Mouse (Mus musculus): ENCODE data around the gene Ankrd2. TPM values are rescaled to one million over a fixed set of nuclear protein-coding genes. Genes with fewer than 3 reads are reported as not detected.

Gene Ankrd2
- polyA plus RNA-seq, 1 experiment from 2014 or later = 0.94 TPM

- no peak overlapping the region for H3K27ac ChIP-seq (ENCODE audit: low read length)
- no peak overlapping the region for H3K9ac ChIP-seq (ENCODE audit: low read depth, low read length)
- H3K27me3 ChIP-seq (ENCODE audit: control insufficient read depth, insufficient read depth, low read depth, low read length) = no peaks in the 10 kb centered on the region
- ATAC-seq = no peak
- WGBS = 92% methylated on average over 9 of the region's 9 CpGs
- H3K36me3 ChIP-seq (ENCODE audit: control insufficient read depth, insufficient read depth, low read length) = no peaks in the 10 kb centered on the region
- no peaks in the 10 kb centered on the region for H3K9me3 ChIP-seq (replicated peaks; ENCODE audit: control insufficient read depth, low read length, poor library complexity, severe bottlenecking)
- H3K4me3 ChIP-seq (ENCODE audit: low read depth, low read length) = no peak overlapping the region
- H3K4me2 ChIP-seq (ENCODE audit: low read length) = no peak overlapping the region
- no peaks in the 10 kb centered on the region for H3K4me1 ChIP-seq (ENCODE audit: control insufficient read depth, insufficient read depth, low read length)
These were observed 36.8 kb upstream of the Ankrd2 start for GRCm38 (mm10) chr19:41998770-41999548.

DNA sequence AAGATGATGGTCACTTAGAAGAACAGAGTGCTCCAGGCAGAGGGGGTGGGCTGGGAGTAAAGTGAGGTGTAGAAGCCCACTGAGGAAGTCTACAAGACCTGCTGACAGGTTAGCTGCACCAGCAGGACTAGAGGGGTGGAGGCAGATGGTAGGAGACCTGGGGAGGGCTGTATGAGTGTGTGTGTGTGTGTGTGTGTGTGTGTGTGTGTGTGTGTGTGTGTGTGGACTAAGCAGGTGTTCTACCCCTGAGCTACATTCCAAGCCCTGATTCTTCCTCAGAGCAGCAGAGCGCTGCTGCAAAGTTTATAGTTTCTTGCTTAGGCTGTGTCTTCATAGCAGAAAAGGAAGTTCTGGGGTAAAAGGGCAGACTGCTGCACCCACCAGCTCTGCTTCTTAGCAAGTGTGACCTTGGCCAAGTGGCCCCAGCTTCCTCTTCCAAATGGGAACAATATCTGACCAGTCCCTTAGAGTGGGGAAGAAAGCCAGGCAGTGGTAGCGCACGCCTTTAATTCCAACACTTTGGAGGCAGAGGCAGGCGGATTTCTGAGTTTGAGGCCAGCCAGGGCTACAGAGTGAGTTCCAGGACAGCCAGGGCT is 36.0 kb upstream of the Ankrd2 start:
- Histone ChIP-seq H3K9me3 (replicated peaks; ENCODE audit: control insufficient read depth, low read length, poor library complexity, severe bottlenecking) (no peaks in the 10 kb centered on the region), H3K4me1 (ENCODE audit: control insufficient read depth, insufficient read depth, low read length) (no peaks in the 10 kb centered on the region), H3K9ac (ENCODE audit: low read depth, low read length) (no peak overlapping the region), H3K36me3 (ENCODE audit: control insufficient read depth, insufficient read depth, low read length) (no peaks in the 10 kb centered on the region), H3K4me2 (ENCODE audit: low read length) (no peak overlapping the region), H3K4me3 (ENCODE audit: low read depth, low read length) (no peak overlapping the region), H3K27ac (ENCODE audit: low read length) (no peak overlapping the region), H3K27me3 (ENCODE audit: control insufficient read depth, insufficient read depth, low read depth, low read length) (no peaks in the 10 kb centered on the region)
- ATAC-seq = no peak
- WGBS = 93% methylated on average over 4 of the region's 4 CpGs

DNA sequence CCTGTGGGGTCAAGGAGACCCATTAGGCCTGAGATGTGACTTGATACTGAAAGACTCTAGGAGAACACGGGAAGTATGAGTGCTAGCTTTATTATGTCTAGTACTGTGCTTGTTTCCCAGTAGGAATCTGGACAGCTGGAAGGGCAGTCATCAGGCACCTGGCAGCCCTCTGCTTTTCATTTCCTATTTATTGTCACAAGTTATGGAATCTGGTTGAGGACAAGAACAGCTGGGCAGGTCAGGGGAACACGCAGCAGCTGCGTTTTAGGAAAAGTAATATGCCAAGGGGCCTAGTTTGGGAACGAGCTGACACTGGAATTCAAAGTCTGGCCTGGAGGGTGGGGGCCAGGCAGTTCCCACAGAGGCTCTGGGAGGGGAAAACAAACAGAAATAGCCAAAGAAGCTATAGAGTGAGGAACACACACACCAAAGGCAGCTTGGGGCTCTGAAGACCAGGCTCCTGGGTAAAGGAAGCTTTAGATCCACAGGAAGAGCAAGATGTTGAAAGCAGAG is 35.3 kb upstream of the Ankrd2 start:
- Histone ChIP-seq H3K27me3 (ENCODE audit: control insufficient read depth, insufficient read depth, low read depth, low read length) (no peaks in the 10 kb centered on the region), H3K9me3 (replicated peaks; ENCODE audit: control insufficient read depth, low read length, poor library complexity, severe bottlenecking) (no peaks in the 10 kb centered on the region), H3K36me3 (ENCODE audit: control insufficient read depth, insufficient read depth, low read length) (no peaks in the 10 kb centered on the region), H3K27ac (ENCODE audit: low read length) (no peak overlapping the region), H3K4me2 (ENCODE audit: low read length) (no peak overlapping the region), H3K9ac (ENCODE audit: low read depth, low read length) (no peak overlapping the region), H3K4me1 (ENCODE audit: control insufficient read depth, insufficient read depth, low read length) (no peaks in the 10 kb centered on the region), H3K4me3 (ENCODE audit: low read depth, low read length) (no peak overlapping the region)
- WGBS = 78% methylated on average over 4 of the region's 4 CpGs
- no peak for ATAC-seq

DNA sequence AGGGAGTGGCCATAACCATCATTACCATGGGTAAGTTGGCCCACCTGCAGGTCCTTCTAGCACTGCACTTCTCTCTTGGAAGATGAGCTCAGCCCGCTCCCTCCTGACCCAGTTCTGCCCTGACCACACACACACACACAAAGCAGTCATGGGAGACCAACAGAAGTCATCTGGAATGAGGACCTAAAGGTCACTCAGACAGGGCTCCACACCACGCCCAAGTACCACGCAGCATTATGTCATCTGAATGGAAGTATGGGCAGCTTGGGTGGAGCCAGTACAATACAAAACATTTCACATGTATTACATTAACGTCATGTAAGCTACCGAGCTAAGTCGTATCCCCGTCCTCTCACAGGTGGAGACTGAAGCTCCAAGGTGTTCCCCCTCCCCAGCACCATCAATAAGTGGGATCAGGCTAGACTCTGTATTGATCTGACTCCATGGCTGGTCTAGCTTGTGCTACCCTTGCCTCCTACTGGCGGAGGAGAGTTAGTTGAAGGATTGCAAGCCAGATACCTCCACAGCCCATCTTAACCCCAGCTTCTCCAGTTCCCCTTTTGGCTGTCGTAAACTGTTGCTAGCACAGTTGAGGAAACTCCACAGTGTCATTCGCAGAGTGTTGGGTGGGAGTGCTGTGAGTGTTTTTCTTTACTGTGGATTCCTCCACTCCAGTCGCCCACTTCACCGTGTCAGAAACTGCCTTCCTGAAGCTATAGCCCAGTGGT is 34.4 kb upstream of the Ankrd2 start:
- no peak overlapping the region for H3K9ac ChIP-seq (ENCODE audit: low read depth, low read length)
- H3K4me3 ChIP-seq (ENCODE audit: low read depth, low read length) = no peak overlapping the region
- ATAC-seq = no peak
- no peak overlapping the region for H3K4me2 ChIP-seq (ENCODE audit: low read length)
- H3K27ac ChIP-seq (ENCODE audit: low read length) = no peak overlapping the region
- no peaks in the 10 kb centered on the region for H3K27me3 ChIP-seq (ENCODE audit: control insufficient read depth, insufficient read depth, low read depth, low read length)
- no peaks in the 10 kb centered on the region for H3K9me3 ChIP-seq (replicated peaks; ENCODE audit: control insufficient read depth, low read length, poor library complexity, severe bottlenecking)
- no peaks in the 10 kb centered on the region for H3K36me3 ChIP-seq (ENCODE audit: control insufficient read depth, insufficient read depth, low read length)
- 92% methylated on average over 12 of the region's 12 CpGs for WGBS
- H3K4me1 ChIP-seq (ENCODE audit: control insufficient read depth, insufficient read depth, low read length) = no peaks in the 10 kb centered on the region

GRCm38 (mm10) chr19:42004258-42004657 is 31.5 kb upstream of the Ankrd2 start:
- H3K4me3 ChIP-seq (ENCODE audit: low read depth, low read length) = no peak overlapping the region
- no peaks in the 10 kb centered on the region for H3K36me3 ChIP-seq (ENCODE audit: control insufficient read depth, insufficient read depth, low read length)
- H3K9me3 ChIP-seq (replicated peaks; ENCODE audit: control insufficient read depth, low read length, poor library complexity, severe bottlenecking) = no peaks in the 10 kb centered on the region
- H3K9ac ChIP-seq (ENCODE audit: low read depth, low read length) = no peak overlapping the region
- H3K27me3 ChIP-seq (ENCODE audit: control insufficient read depth, insufficient read depth, low read depth, low read length) = no peaks in the 10 kb centered on the region
- ATAC-seq = no peak
- H3K4me2 ChIP-seq (ENCODE audit: low read length) = no peak overlapping the region
- no peaks in the 10 kb centered on the region for H3K4me1 ChIP-seq (ENCODE audit: control insufficient read depth, insufficient read depth, low read length)
- 83% methylated on average over 6 of the region's 6 CpGs for WGBS
- no peak overlapping the region for H3K27ac ChIP-seq (ENCODE audit: low read length)

GRCm38 (mm10) chr19:42005616-42006015 is 30.2 kb upstream of the Ankrd2 start:
- 81% methylated on average over 3 of the region's 3 CpGs for WGBS
- no peaks in the 10 kb centered on the region for H3K4me1 ChIP-seq (ENCODE audit: control insufficient read depth, insufficient read depth, low read length)
- ATAC-seq = no peak

DNA sequence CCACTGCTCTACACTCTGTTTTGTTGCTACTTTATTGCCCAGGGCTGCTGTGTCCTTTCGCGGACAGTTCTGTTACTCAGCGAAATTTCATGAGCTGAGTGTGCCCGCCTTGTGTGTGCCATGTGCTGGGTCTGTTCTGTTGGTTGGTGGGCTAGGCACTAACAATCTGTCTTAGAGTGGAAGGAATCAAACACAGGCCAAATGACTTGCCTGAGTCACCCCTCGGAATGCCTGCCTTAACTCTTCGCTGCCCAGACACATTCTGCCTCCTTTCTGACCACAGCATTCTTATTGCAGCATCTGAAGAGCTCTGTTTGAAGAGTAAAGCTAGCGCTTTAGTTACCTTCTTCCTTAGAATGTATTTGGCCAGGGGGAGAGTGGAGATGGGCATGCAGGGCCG is 29.2 kb upstream of the Ankrd2 start:
- Histone ChIP-seq H3K4me1 (ENCODE audit: control insufficient read depth, insufficient read depth, low read length) (no peaks in the 10 kb centered on the region), H3K9ac (ENCODE audit: low read depth, low read length) (no peak overlapping the region), H3K4me3 (ENCODE audit: low read depth, low read length) (no peak overlapping the region), H3K9me3 (replicated peaks; ENCODE audit: control insufficient read depth, low read length, poor library complexity, severe bottlenecking) (no peaks in the 10 kb centered on the region), H3K4me2 (ENCODE audit: low read length) (no peak overlapping the region), H3K36me3 (ENCODE audit: control insufficient read depth, insufficient read depth, low read length) (no peaks in the 10 kb centered on the region), H3K27me3 (ENCODE audit: control insufficient read depth, insufficient read depth, low read depth, low read length) (no peaks in the 10 kb centered on the region), H3K27ac (ENCODE audit: low read length) (no peak overlapping the region)
- ATAC-seq = no peak
- WGBS = 73% methylated on average over 8 of the region's 8 CpGs

More at GRCm38 (mm10) chr19:42005616-42006015, 30.2 kb upstream of the Ankrd2 start:
- H3K36me3 ChIP-seq (ENCODE audit: control insufficient read depth, insufficient read depth, low read length) = no peaks in the 10 kb centered on the region
- no peaks in the 10 kb centered on the region for H3K27me3 ChIP-seq (ENCODE audit: control insufficient read depth, insufficient read depth, low read depth, low read length)
- H3K4me2 ChIP-seq (ENCODE audit: low read length) = no peak overlapping the region
- H3K27ac ChIP-seq (ENCODE audit: low read length) = no peak overlapping the region
- no peak overlapping the region for H3K9ac ChIP-seq (ENCODE audit: low read depth, low read length)
- no peaks in the 10 kb centered on the region for H3K9me3 ChIP-seq (replicated peaks; ENCODE audit: control insufficient read depth, low read length, poor library complexity, severe bottlenecking)
- H3K4me3 ChIP-seq (ENCODE audit: low read depth, low read length) = no peak overlapping the region

DNA sequence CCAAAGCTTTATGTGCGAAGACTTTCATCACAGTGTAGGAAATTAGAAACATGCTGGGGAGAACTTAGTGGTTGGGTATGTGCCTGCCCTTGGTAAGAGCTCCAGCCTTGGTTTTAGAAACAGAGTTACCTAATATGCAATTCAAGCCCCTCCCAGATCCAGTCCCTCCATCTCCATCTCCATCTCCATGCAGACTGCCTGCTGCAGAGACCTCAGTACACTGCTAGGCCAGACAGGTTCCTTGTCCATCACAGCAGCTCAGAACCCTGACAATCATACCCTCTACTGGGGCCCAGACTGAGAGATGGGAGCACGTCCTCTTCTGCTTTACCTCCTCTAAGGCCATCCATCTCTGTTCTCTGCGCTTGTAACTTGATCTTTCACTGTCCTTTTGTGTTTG is 27.2 kb upstream of the Ankrd2 start:
- Histone ChIP-seq H3K9me3 (replicated peaks; ENCODE audit: control insufficient read depth, low read length, poor library complexity, severe bottlenecking) (no peaks in the 10 kb centered on the region), H3K36me3 (ENCODE audit: control insufficient read depth, insufficient read depth, low read length) (no peaks in the 10 kb centered on the region), H3K9ac (ENCODE audit: low read depth, low read length) (no peak overlapping the region), H3K4me1 (ENCODE audit: control insufficient read depth, insufficient read depth, low read length) (no peaks in the 10 kb centered on the region), H3K4me2 (ENCODE audit: low read length) (no peak overlapping the region), H3K27ac (ENCODE audit: low read length) (no peak overlapping the region), H3K4me3 (ENCODE audit: low read depth, low read length) (no peak overlapping the region), H3K27me3 (ENCODE audit: control insufficient read depth, insufficient read depth, low read depth, low read length) (no peaks in the 10 kb centered on the region)
- ATAC-seq = no peak
- WGBS = 65% methylated on average over 3 of the region's 3 CpGs

- H3K9me3 ChIP-seq (replicated peaks; ENCODE audit: control insufficient read depth, low read length, poor library complexity, severe bottlenecking) = no peaks in the 10 kb centered on the region
- WGBS = 69% methylated on average over 7 of the region's 7 CpGs
- ATAC-seq = no peak
- H3K4me1 ChIP-seq (ENCODE audit: control insufficient read depth, insufficient read depth, low read length) = no peaks in the 10 kb centered on the region
- no peak overlapping the region for H3K27ac ChIP-seq (ENCODE audit: low read length)
- no peaks in the 10 kb centered on the region for H3K36me3 ChIP-seq (ENCODE audit: control insufficient read depth, insufficient read depth, low read length)
- H3K9ac ChIP-seq (ENCODE audit: low read depth, low read length) = no peak overlapping the region
- no peaks in the 10 kb centered on the region for H3K27me3 ChIP-seq (ENCODE audit: control insufficient read depth, insufficient read depth, low read depth, low read length)
- H3K4me2 ChIP-seq (ENCODE audit: low read length) = no peak overlapping the region
- H3K4me3 ChIP-seq (ENCODE audit: low read depth, low read length) = no peak overlapping the region
These were observed 26.7 kb upstream of the Ankrd2 start for GRCm38 (mm10) chr19:42009067-42009466.
